Mouse (Mus musculus): ENCODE results near the gene Thap2. TPM values are rescaled to one million over a fixed set of nuclear protein-coding genes. Genes with fewer than 3 reads are reported as not detected.
A peak's percentile ranks its signal among the peaks of the same experiment; 100 is the strongest.

Gene Thap2
- polyA plus RNA-seq, 1 experiment from 2014 or later: 24.1 TPM

- ATAC-seq (ENCODE audit: insufficient read depth, low FRiP score): peak; percentile 7
- no peaks in the 10 kb centered on the region for H3K27me3 ChIP-seq (ENCODE audit: control insufficient read depth, insufficient read depth, low read length)
- peak overlapping the region; percentile 80 for H3K4me2 ChIP-seq (ENCODE audit: low read depth, low read length)
- H3K4me3 ChIP-seq (replicated peaks; ENCODE audit: low read length): peak overlapping the region; percentile 96
- no peaks in the 10 kb centered on the region for H3K9me3 ChIP-seq (replicated peaks; ENCODE audit: control insufficient read depth, low read length)
- H3K27ac ChIP-seq (ENCODE audit: low read length): peak overlapping the region; percentile 99
- H3K36me3 ChIP-seq (ENCODE audit: control insufficient read depth, insufficient read depth, low read length): no peaks in the 10 kb centered on the region
- H3K9ac ChIP-seq (ENCODE audit: low read length): peak overlapping the region; percentile 96
- WGBS: under 1% methylated on average over 99 of the region's 101 CpGs
- peaks cover 23% of the 10 kb centered on the region for H3K4me1 ChIP-seq (ENCODE audit: control insufficient read depth, insufficient read depth, low read length)
Measured at GRCm38 (mm10) chr10:115385018-115386002, 1.1 kb upstream of the Thap2 start.

- peak overlapping the region; percentile 70 for H3K4me2 ChIP-seq (ENCODE audit: low read depth, low read length)
- no peaks in the 10 kb centered on the region for H3K27me3 ChIP-seq (ENCODE audit: control insufficient read depth, insufficient read depth, low read length)
- no peak for ATAC-seq (ENCODE audit: insufficient read depth, low FRiP score)
- WGBS: 2% methylated on average over 15 of the region's 15 CpGs
- peak overlapping the region; percentile 99 for H3K27ac ChIP-seq (ENCODE audit: low read length)
- peaks cover 20% of the 10 kb centered on the region for H3K4me1 ChIP-seq (ENCODE audit: control insufficient read depth, insufficient read depth, low read length)
- peak overlapping the region; percentile 96 for H3K9ac ChIP-seq (ENCODE audit: low read length)
- H3K9me3 ChIP-seq (replicated peaks; ENCODE audit: control insufficient read depth, low read length): no peaks in the 10 kb centered on the region
- H3K4me3 ChIP-seq (replicated peaks; ENCODE audit: low read length): peak overlapping the region; percentile 96
- H3K36me3 ChIP-seq (ENCODE audit: control insufficient read depth, insufficient read depth, low read length): no peaks in the 10 kb centered on the region
Measured at GRCm38 (mm10) chr10:115383644-115384220, 511 bp downstream of the Thap2 start.

GRCm38 (mm10) chr10:115382846-115383643, 1.2 kb downstream of the Thap2 start:
- H3K9ac ChIP-seq (ENCODE audit: low read length): peak overlapping the region; percentile 60
- WGBS: 36% methylated on average over 12 of the region's 12 CpGs
- peak overlapping the region; percentile 96 for H3K4me3 ChIP-seq (replicated peaks; ENCODE audit: low read length)
- no peaks in the 10 kb centered on the region for H3K36me3 ChIP-seq (ENCODE audit: control insufficient read depth, insufficient read depth, low read length)
- no peak for ATAC-seq (ENCODE audit: insufficient read depth, low FRiP score)
- H3K4me2 ChIP-seq (ENCODE audit: low read depth, low read length): peak overlapping the region; percentile 70
- no peaks in the 10 kb centered on the region for H3K27me3 ChIP-seq (ENCODE audit: control insufficient read depth, insufficient read depth, low read length)
- peaks cover 14% of the 10 kb centered on the region for H3K4me1 ChIP-seq (ENCODE audit: control insufficient read depth, insufficient read depth, low read length)
- H3K27ac ChIP-seq (ENCODE audit: low read length): peak overlapping the region; percentile 33; the same call in 1 of the 2 replicates
- no peaks in the 10 kb centered on the region for H3K9me3 ChIP-seq (replicated peaks; ENCODE audit: control insufficient read depth, low read length)

- H3K9me3 ChIP-seq (replicated peaks; ENCODE audit: control insufficient read depth, low read length): no peaks in the 10 kb centered on the region
- 65% methylated on average over 2 of the region's 2 CpGs for WGBS
- no peaks in the 10 kb centered on the region for H3K27me3 ChIP-seq (ENCODE audit: control insufficient read depth, insufficient read depth, low read length)
- H3K36me3 ChIP-seq (ENCODE audit: control insufficient read depth, insufficient read depth, low read length): no peaks in the 10 kb centered on the region
- peaks cover 11% of the 10 kb centered on the region for H3K4me1 ChIP-seq (ENCODE audit: control insufficient read depth, insufficient read depth, low read length)
- no peak for ATAC-seq (ENCODE audit: insufficient read depth, low FRiP score)
- H3K9ac ChIP-seq (ENCODE audit: low read length): no peak overlapping the region
- H3K4me2 ChIP-seq (ENCODE audit: low read depth, low read length): no peak overlapping the region
- H3K27ac ChIP-seq (ENCODE audit: low read length): no peak overlapping the region
- H3K4me3 ChIP-seq (replicated peaks; ENCODE audit: low read length): no peak overlapping the region
Measured at GRCm38 (mm10) chr10:115381506-115382084, 2.6 kb downstream of the Thap2 start.

- H3K27ac ChIP-seq (ENCODE audit: low read length): peak overlapping the region; percentile 94
- H3K9ac ChIP-seq (ENCODE audit: low read length): no peak overlapping the region; the same call in 1 of the 2 replicates
- WGBS: 83% methylated on average over 4 of the region's 4 CpGs
- peak overlapping the region; percentile 76 for H3K4me2 ChIP-seq (ENCODE audit: low read depth, low read length)
- no peaks in the 10 kb centered on the region for H3K27me3 ChIP-seq (ENCODE audit: control insufficient read depth, insufficient read depth, low read length)
- peaks cover 4% of the 10 kb centered on the region; the same call in 1 of the 2 replicates for H3K4me1 ChIP-seq (ENCODE audit: control insufficient read depth, insufficient read depth, low read length)
- H3K4me3 ChIP-seq (replicated peaks; ENCODE audit: low read length): peak overlapping the region; percentile 73
- H3K36me3 ChIP-seq (ENCODE audit: control insufficient read depth, insufficient read depth, low read length): no peaks in the 10 kb centered on the region
- no peak for ATAC-seq (ENCODE audit: insufficient read depth, low FRiP score)
- no peaks in the 10 kb centered on the region for H3K9me3 ChIP-seq (replicated peaks; ENCODE audit: control insufficient read depth, low read length)
Measured at GRCm38 (mm10) chr10:115363151-115363550, 21.1 kb downstream of the Thap2 start.

- Histone ChIP-seq H3K27me3 (ENCODE audit: control insufficient read depth, insufficient read depth, low read length) (no peaks in the 10 kb centered on the region), H3K9ac (ENCODE audit: low read length) (peak overlapping the region; percentile 75), H3K4me1 (ENCODE audit: control insufficient read depth, insufficient read depth, low read length) (peaks cover 4% of the 10 kb centered on the region; the same call in 1 of the 2 replicates), H3K4me2 (ENCODE audit: low read depth, low read length) (peak overlapping the region; percentile 76), H3K9me3 (replicated peaks; ENCODE audit: control insufficient read depth, low read length) (no peaks in the 10 kb centered on the region), H3K27ac (ENCODE audit: low read length) (peak overlapping the region; percentile 94), H3K36me3 (ENCODE audit: control insufficient read depth, insufficient read depth, low read length) (no peaks in the 10 kb centered on the region), H3K4me3 (replicated peaks; ENCODE audit: low read length) (peak overlapping the region; percentile 73)
- peak; percentile 5; the same call in 1 of the 2 replicates for ATAC-seq (ENCODE audit: insufficient read depth, low FRiP score)
- 6% methylated on average over 9 of the region's 9 CpGs for WGBS
Measured at GRCm38 (mm10) chr10:115362623-115362964, 21.6 kb downstream of the Thap2 start.

- Histone ChIP-seq H3K9ac (ENCODE audit: low read length) (peak within 1 kb of the TSS; percentile 75), H3K27ac (ENCODE audit: low read length) (peak within 1 kb of the TSS; percentile 94), H3K4me1 (ENCODE audit: control insufficient read depth, insufficient read depth, low read length) (peaks cover 4% of the 10 kb centered on the region; the same call in 1 of the 2 replicates), H3K4me3 (replicated peaks; ENCODE audit: low read length) (peak within 1 kb of the TSS; percentile 73), H3K4me2 (ENCODE audit: low read depth, low read length) (peak within 1 kb of the TSS; percentile 76), H3K27me3 (ENCODE audit: control insufficient read depth, insufficient read depth, low read length) (no peaks in the 10 kb centered on the region), H3K9me3 (replicated peaks; ENCODE audit: control insufficient read depth, low read length) (no peaks in the 10 kb centered on the region), H3K36me3 (ENCODE audit: control insufficient read depth, insufficient read depth, low read length) (no peaks in the 10 kb centered on the region)
- ATAC-seq (ENCODE audit: insufficient read depth, low FRiP score): peak; percentile 99
- under 1% methylated on average over 49 of the region's 58 CpGs for WGBS
Measured at GRCm38 (mm10) chr10:115361840-115362622, 22.2 kb downstream of the Thap2 start, which contains the start of gene Tmem19. TSS of gene Tmem19 (minus strand) at chr10:115362501.

GRCm38 (mm10) chr10:115359066-115359465, 25.2 kb downstream of the Thap2 start:
- Histone ChIP-seq H3K9ac (ENCODE audit: low read length) (no peak overlapping the region), H3K27ac (ENCODE audit: low read length) (no peak overlapping the region), H3K4me1 (ENCODE audit: control insufficient read depth, insufficient read depth, low read length) (peaks cover 4% of the 10 kb centered on the region; the same call in 1 of the 2 replicates), H3K4me3 (replicated peaks; ENCODE audit: low read length) (no peak overlapping the region), H3K4me2 (ENCODE audit: low read depth, low read length) (no peak overlapping the region), H3K27me3 (ENCODE audit: control insufficient read depth, insufficient read depth, low read length) (no peaks in the 10 kb centered on the region), H3K9me3 (replicated peaks; ENCODE audit: control insufficient read depth, low read length) (no peaks in the 10 kb centered on the region), H3K36me3 (ENCODE audit: control insufficient read depth, insufficient read depth, low read length) (peaks cover 5% of the 10 kb centered on the region; the same call in 1 of the 2 replicates)
- ATAC-seq (ENCODE audit: insufficient read depth, low FRiP score): no peak
- WGBS: 88% methylated on average over 7 of the region's 7 CpGs

Data from stomach, embryonic 16.5 days (tissue).